8 mouse cellular contexts compared by ENCODE assay signal in the genomic region with DNA sequence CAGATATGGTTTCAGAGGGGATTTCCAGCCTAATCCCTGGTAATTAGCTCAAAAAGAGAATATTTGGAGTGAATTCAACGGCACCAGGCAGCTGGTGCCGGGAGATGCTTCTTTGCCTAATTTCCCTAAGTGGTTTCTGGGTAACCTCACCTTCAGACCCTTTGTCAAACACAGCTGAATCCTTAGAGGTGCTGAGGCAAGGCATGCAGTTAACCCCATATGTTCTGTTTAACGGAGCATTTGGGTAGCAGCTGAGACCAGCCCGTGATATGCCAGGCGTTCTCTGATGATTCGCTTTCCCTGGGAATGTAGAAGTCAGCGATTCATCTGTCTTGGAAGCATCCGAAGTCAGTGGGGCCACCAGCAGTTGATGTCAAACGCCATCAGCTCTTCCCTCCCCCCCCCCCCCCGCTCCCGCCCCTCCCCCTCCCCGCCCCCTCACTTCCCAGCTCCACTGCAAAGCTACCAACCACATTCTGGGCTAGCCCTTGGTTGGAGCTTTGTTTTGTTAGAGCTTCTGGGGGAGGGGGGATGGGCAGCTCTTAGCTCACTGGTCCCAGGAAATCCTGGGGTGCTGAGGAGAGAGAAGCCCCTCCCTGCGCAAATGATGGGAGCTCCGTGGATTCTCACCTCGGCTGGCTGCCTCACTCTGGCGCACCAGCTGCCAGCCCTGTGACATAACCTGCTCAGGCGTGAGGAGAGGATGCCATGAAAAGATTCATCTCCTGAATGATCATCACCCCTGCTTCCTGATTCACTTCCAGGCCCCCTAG.
DNase-seq lines count a peak whose midpoint lies in the region; ATAC-seq and TF ChIP-seq lines count a peak whose summit lies in the region.

No protein-coding gene starts in this region.

- no peak overlapping the region for H3K9ac ChIP-seq in kidney, postnatal 0 days (ENCODE audit: low read depth, low read length)
- peak overlapping the region; percentile 32 for H3K9ac ChIP-seq in limb, embryonic 13.5 days

- H3K9me3 ChIP-seq in kidney, postnatal 0 days (replicated peaks; ENCODE audit: low read length) = no peaks in the 10 kb centered on the region
- H3K9me3 ChIP-seq in limb, embryonic 13.5 days = no peaks in the 10 kb centered on the region

- no peaks in the 10 kb centered on the region for H3K36me3 ChIP-seq in kidney, postnatal 0 days (ENCODE audit: insufficient read depth, low read length)
- no peaks in the 10 kb centered on the region for H3K36me3 ChIP-seq in limb, embryonic 13.5 days

- peak; percentile 29; the same call in 1 of the 2 replicates for ATAC-seq in kidney, postnatal 0 days (replicated peaks; ENCODE audit: low FRiP score, low read depth)
- ATAC-seq in limb, embryonic 13.5 days (ENCODE audit: low FRiP score, low read depth) = peak; percentile 11; the same call in 1 of the 2 replicates

- peak overlapping the region; percentile 52 for H3K4me2 ChIP-seq in kidney, postnatal 0 days (ENCODE audit: low read length)
- H3K4me2 ChIP-seq in limb, embryonic 13.5 days (replicated peaks) = peak overlapping the region; percentile 69

- 6% methylated on average over 14 of the region's 17 CpGs for WGBS in kidney, postnatal 0 days
- 2% methylated on average over 14 of the region's 17 CpGs for WGBS in limb, embryonic 13.5 days

- DNase-seq in kidney, postnatal 0 days (ENCODE audit: low spot score) = peak; percentile 7
- DNase-seq in kidney, postnatal 25 days = no peak
- peak; percentile 78 to 80 for DNase-seq in cerebellum, postnatal 10 days
- peak; percentile 41 to 43 for DNase-seq in frontal cortex, postnatal 10 days (ENCODE audit: low spot score in 2 of 2)
- peak; percentile 68 to 78 for DNase-seq in right cerebral cortex, postnatal 10 days (ENCODE audit: low spot score in 2 of 2)
- no peak for DNase-seq in urinary bladder, postnatal 10 days (ENCODE audit: low spot score)
- no peak for DNase-seq in adrenal gland, adult 2 months

- H3K27me3 ChIP-seq in kidney, postnatal 0 days (ENCODE audit: insufficient read depth, low read length) = no peaks in the 10 kb centered on the region
- H3K27me3 ChIP-seq in limb, embryonic 13.5 days = peaks cover 22% of the 10 kb centered on the region

- peaks cover 7% of the 10 kb centered on the region for H3K4me1 ChIP-seq in kidney, postnatal 0 days (replicated peaks; ENCODE audit: insufficient read depth, low read length)
- peaks cover 11% of the 10 kb centered on the region for H3K4me1 ChIP-seq in limb, embryonic 13.5 days

- H3K27ac ChIP-seq in kidney, postnatal 0 days = no peak overlapping the region
- H3K27ac ChIP-seq in limb, embryonic 13.5 days = no peak overlapping the region

- H3K4me3 ChIP-seq in kidney, postnatal 0 days (replicated peaks; ENCODE audit: low read depth, low read length) = peak overlapping the region; percentile 14; the same call in 1 of the 2 replicates
- H3K4me3 ChIP-seq in limb, embryonic 13.5 days = peak overlapping the region; percentile 35

- TF ChIP-seq CTCF in kidney, postnatal 0 days (IDR thresholded peaks at IDR 0.05; ENCODE audit: low read depth) = no peak

Comparison
In these comparisons a context has a peak if more than half of its experiments do, and no peak if none do; other contexts are left out.
1. DNase-seq: peak in kidney, postnatal 0 days (single experiment), cerebellum, postnatal 10 days (2 of 2), frontal cortex, postnatal 10 days (2 of 2) and right cerebral cortex, postnatal 10 days (2 of 2); none in kidney, postnatal 25 days (0 of 2), urinary bladder, postnatal 10 days (single experiment) and adrenal gland, adult 2 months (single experiment).